Mouse (Mus musculus): ENCODE measurements around the gene Glt6d1. TPM values are rescaled to one million over a fixed set of nuclear protein-coding genes. Genes with fewer than 3 reads are reported as not detected.

The Glt6d1 gene
- polyA plus RNA-seq, 1 experiment from 2014 or later = not detected

DNA sequence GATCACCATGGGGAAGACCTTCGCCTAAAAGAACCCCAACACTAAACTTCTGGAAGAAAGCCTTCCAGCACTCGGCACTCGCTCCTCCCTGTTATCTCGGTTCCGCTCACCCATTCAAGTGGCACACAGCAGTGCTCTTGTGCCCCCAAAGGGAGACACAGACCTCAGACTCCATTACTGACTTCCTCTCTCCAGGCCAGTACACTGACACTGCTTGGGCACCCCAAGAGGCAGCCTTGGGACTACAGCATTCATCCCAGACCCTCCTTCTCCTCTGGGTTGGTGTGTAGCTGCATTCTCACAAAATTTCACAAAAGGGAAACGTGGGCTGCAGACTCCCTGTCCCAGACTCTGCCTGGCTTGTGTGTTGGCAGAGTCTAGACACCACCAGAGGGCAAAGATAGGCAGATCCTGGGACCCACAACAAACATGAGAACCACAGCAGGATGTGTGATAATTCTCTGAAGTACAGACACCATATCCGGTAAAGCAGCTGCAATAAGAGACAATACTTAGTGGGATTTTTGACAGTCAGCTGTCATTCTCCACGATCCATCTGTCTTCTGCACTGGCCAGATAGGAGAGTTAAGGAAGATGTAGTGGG lies 12.8 kb upstream of the Glt6d1 start:
- 81% methylated on average over 8 of the region's 8 CpGs for WGBS
- H3K36me3 ChIP-seq (ENCODE audit: control insufficient read depth, insufficient read depth, low read length) = no peaks in the 10 kb centered on the region
- no peaks in the 10 kb centered on the region for H3K4me1 ChIP-seq (ENCODE audit: control insufficient read depth, insufficient read depth, low read length)
- no peaks in the 10 kb centered on the region for H3K9me3 ChIP-seq (ENCODE audit: control insufficient read depth, low read length)
- ATAC-seq (ENCODE audit: insufficient number of reproducible peaks, low FRiP score, low TSS enrichment, low read depth) (no peak), DNase-seq (ENCODE audit: low spot score) (no peak)
- H3K4me2 ChIP-seq (ENCODE audit: low read depth, severe bottlenecking) = no peak overlapping the region
- H3K4me3 ChIP-seq (ENCODE audit: low read depth, low read length) = no peak overlapping the region
- no peak overlapping the region for H3K27ac ChIP-seq (replicated peaks; ENCODE audit: low read depth, low read length)
- H3K27me3 ChIP-seq (ENCODE audit: control insufficient read depth, insufficient read depth, low read length) = no peaks in the 10 kb centered on the region
- no peak overlapping the region for H3K9ac ChIP-seq (ENCODE audit: low read length)

- Histone ChIP-seq H3K9me3 (ENCODE audit: control insufficient read depth, low read length) (no peaks in the 10 kb centered on the region), H3K4me1 (ENCODE audit: control insufficient read depth, insufficient read depth, low read length) (no peaks in the 10 kb centered on the region), H3K36me3 (ENCODE audit: control insufficient read depth, insufficient read depth, low read length) (no peaks in the 10 kb centered on the region), H3K4me3 (ENCODE audit: low read depth, low read length) (no peak overlapping the region), H3K27ac (replicated peaks; ENCODE audit: low read depth, low read length) (no peak overlapping the region), H3K9ac (ENCODE audit: low read length) (no peak overlapping the region), H3K27me3 (ENCODE audit: control insufficient read depth, insufficient read depth, low read length) (no peaks in the 10 kb centered on the region), H3K4me2 (ENCODE audit: low read depth, severe bottlenecking) (no peak overlapping the region)
- DNase-seq (ENCODE audit: low spot score) (no peak), ATAC-seq (ENCODE audit: insufficient number of reproducible peaks, low FRiP score, low TSS enrichment, low read depth) (no peak)
- 82% methylated on average over 3 of the region's 3 CpGs for WGBS
Observed at GRCm38 (mm10) chr2:25824751-25825150, 9.1 kb upstream of the Glt6d1 start.

DNA sequence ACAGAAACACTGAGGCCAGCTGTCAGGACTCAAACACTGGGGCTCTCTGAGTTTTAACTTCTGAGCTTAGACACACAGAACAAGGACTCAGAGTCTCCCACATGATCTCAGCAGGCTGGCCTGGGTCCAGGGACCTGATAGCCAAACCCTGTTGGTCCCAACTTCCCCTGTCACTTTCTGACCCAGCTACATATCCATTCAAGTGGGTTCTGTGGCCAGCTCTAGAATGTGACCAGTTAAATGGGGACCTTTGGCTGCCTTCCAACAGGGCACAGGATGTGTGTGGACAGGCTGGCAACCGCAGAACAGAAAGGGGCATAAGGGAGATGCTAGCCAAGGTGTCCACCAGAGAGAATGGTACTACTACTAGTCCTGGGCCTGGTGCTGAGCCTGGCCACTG lies 7.2 kb upstream of the Glt6d1 start, which contains the start of gene Lcn9:
TSS of gene Lcn9 (plus strand) at position 348 of the 400 bp plus-strand sequence.
- no peak for DNase-seq (ENCODE audit: low spot score)
- H3K4me1 ChIP-seq (ENCODE audit: control insufficient read depth, insufficient read depth, low read length) = no peaks in the 10 kb centered on the region
- H3K27me3 ChIP-seq (ENCODE audit: control insufficient read depth, insufficient read depth, low read length) = no peaks in the 10 kb centered on the region
- ATAC-seq (ENCODE audit: insufficient number of reproducible peaks, low FRiP score, low TSS enrichment, low read depth) = no peak
- no peak within 1 kb of the TSS for H3K9ac ChIP-seq (ENCODE audit: low read length)
- H3K9me3 ChIP-seq (ENCODE audit: control insufficient read depth, low read length) = no peaks in the 10 kb centered on the region
- H3K27ac ChIP-seq (replicated peaks; ENCODE audit: low read depth, low read length) = no peak within 1 kb of the TSS
- H3K36me3 ChIP-seq (ENCODE audit: control insufficient read depth, insufficient read depth, low read length) = no peaks in the 10 kb centered on the region
- H3K4me2 ChIP-seq (ENCODE audit: low read depth, severe bottlenecking) = no peak within 1 kb of the TSS
- WGBS = 100% methylated on average over 1 of the region's 1 CpGs
- H3K4me3 ChIP-seq (ENCODE audit: low read depth, low read length) = no peak within 1 kb of the TSS

GRCm38 (mm10) chr2:25813364-25813763 lies 2.3 kb downstream of the Glt6d1 start:
- H3K9ac ChIP-seq (ENCODE audit: low read length) = no peak overlapping the region
- H3K4me1 ChIP-seq (ENCODE audit: control insufficient read depth, insufficient read depth, low read length) = no peaks in the 10 kb centered on the region
- WGBS = 73% methylated on average over 5 of the region's 5 CpGs
- no peak for DNase-seq (ENCODE audit: low spot score)
- no peak for ATAC-seq (ENCODE audit: insufficient number of reproducible peaks, low FRiP score, low TSS enrichment, low read depth)
- no peaks in the 10 kb centered on the region for H3K36me3 ChIP-seq (ENCODE audit: control insufficient read depth, insufficient read depth, low read length)
- no peaks in the 10 kb centered on the region for H3K9me3 ChIP-seq (ENCODE audit: control insufficient read depth, low read length)
- H3K27me3 ChIP-seq (ENCODE audit: control insufficient read depth, insufficient read depth, low read length) = no peaks in the 10 kb centered on the region
- H3K4me2 ChIP-seq (ENCODE audit: low read depth, severe bottlenecking) = no peak overlapping the region
- no peak overlapping the region for H3K4me3 ChIP-seq (ENCODE audit: low read depth, low read length)
- no peak overlapping the region for H3K27ac ChIP-seq (replicated peaks; ENCODE audit: low read depth, low read length)

- Histone ChIP-seq H3K4me2 (ENCODE audit: low read depth, severe bottlenecking) (no peak overlapping the region), H3K4me1 (ENCODE audit: control insufficient read depth, insufficient read depth, low read length) (no peaks in the 10 kb centered on the region), H3K9me3 (ENCODE audit: control insufficient read depth, low read length) (no peaks in the 10 kb centered on the region), H3K27ac (replicated peaks; ENCODE audit: low read depth, low read length) (no peak overlapping the region), H3K9ac (ENCODE audit: low read length) (no peak overlapping the region), H3K4me3 (ENCODE audit: low read depth, low read length) (no peak overlapping the region), H3K27me3 (ENCODE audit: control insufficient read depth, insufficient read depth, low read length) (no peaks in the 10 kb centered on the region), H3K36me3 (ENCODE audit: control insufficient read depth, insufficient read depth, low read length) (no peaks in the 10 kb centered on the region)
- 65% methylated on average over 2 of the region's 2 CpGs for WGBS
- no peak for ATAC-seq (ENCODE audit: insufficient number of reproducible peaks, low FRiP score, low TSS enrichment, low read depth)
- no peak for DNase-seq (ENCODE audit: low spot score)
Observed at GRCm38 (mm10) chr2:25811711-25812110, 3.9 kb downstream of the Glt6d1 start.

GRCm38 (mm10) chr2:25798065-25798464 lies 17.6 kb downstream of the Glt6d1 start:
- Histone ChIP-seq H3K9me3 (ENCODE audit: control insufficient read depth, low read length) (no peaks in the 10 kb centered on the region), H3K27me3 (ENCODE audit: control insufficient read depth, insufficient read depth, low read length) (no peaks in the 10 kb centered on the region), H3K9ac (ENCODE audit: low read length) (no peak overlapping the region), H3K36me3 (ENCODE audit: control insufficient read depth, insufficient read depth, low read length) (no peaks in the 10 kb centered on the region), H3K4me2 (ENCODE audit: low read depth, severe bottlenecking) (no peak overlapping the region), H3K27ac (replicated peaks; ENCODE audit: low read depth, low read length) (no peak overlapping the region), H3K4me3 (ENCODE audit: low read depth, low read length) (no peak overlapping the region), H3K4me1 (ENCODE audit: control insufficient read depth, insufficient read depth, low read length) (no peaks in the 10 kb centered on the region)
- WGBS = 69% methylated on average over 5 of the region's 5 CpGs
- ATAC-seq (ENCODE audit: insufficient number of reproducible peaks, low FRiP score, low TSS enrichment, low read depth) (no peak), DNase-seq (ENCODE audit: low spot score) (no peak)

DNA sequence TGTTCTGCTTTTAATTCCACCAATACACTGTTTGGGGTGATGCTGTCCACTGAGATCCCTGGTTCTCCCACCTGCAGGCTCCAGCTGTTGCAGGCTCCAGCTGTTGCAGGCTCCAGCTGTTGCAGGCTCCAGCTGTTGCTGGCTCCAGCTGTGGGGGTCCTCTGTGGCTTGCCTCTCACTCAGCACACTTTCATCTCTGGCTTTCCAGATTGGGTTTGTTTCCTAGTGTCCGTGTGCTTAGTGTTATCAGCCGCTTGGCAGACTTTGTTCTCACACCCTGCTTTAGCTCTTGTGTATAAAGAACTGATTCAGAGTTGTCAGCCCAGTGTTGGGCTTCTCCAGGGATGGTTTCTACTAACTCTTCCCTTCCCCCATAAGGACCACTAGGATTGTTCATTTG lies 18.0 kb downstream of the Glt6d1 start:
- H3K4me1 ChIP-seq (ENCODE audit: control insufficient read depth, insufficient read depth, low read length) = no peaks in the 10 kb centered on the region
- DNase-seq (ENCODE audit: low spot score) = peak; percentile 27
- no peaks in the 10 kb centered on the region for H3K27me3 ChIP-seq (ENCODE audit: control insufficient read depth, insufficient read depth, low read length)
- WGBS = 33% methylated on average over 2 of the region's 2 CpGs
- no peak overlapping the region for H3K9ac ChIP-seq (ENCODE audit: low read length)
- no peak overlapping the region for H3K4me2 ChIP-seq (ENCODE audit: low read depth, severe bottlenecking)
- ATAC-seq (ENCODE audit: insufficient number of reproducible peaks, low FRiP score, low TSS enrichment, low read depth) = no peak
- H3K27ac ChIP-seq (replicated peaks; ENCODE audit: low read depth, low read length) = no peak overlapping the region
- H3K9me3 ChIP-seq (ENCODE audit: control insufficient read depth, low read length) = no peaks in the 10 kb centered on the region
- H3K4me3 ChIP-seq (ENCODE audit: low read depth, low read length) = no peak overlapping the region
- H3K36me3 ChIP-seq (ENCODE audit: control insufficient read depth, insufficient read depth, low read length) = no peaks in the 10 kb centered on the region

DNA sequence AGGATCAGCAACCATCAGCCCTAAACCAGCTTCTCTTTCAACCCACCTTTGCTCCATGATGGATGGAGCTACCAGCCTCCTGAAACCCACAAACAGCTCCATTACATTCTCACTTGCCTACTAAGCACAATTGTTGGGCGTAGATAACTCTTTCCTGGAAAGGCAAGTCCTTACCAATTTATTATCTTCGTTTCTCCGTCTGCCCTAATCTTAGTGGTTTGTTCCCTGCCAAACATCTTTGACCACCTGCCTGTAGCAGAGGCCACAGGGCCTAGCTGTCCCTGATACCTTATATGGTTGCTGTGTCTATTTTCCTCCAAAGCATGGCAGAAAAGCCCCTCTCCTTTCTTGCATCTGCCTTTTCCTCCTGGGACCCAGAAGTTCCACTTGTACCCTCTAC lies 26.6 kb downstream of the Glt6d1 start:
- Histone ChIP-seq H3K4me2 (ENCODE audit: low read depth, severe bottlenecking) (no peak overlapping the region), H3K9me3 (ENCODE audit: control insufficient read depth, low read length) (no peaks in the 10 kb centered on the region), H3K4me3 (ENCODE audit: low read depth, low read length) (no peak overlapping the region), H3K4me1 (ENCODE audit: control insufficient read depth, insufficient read depth, low read length) (no peaks in the 10 kb centered on the region), H3K36me3 (ENCODE audit: control insufficient read depth, insufficient read depth, low read length) (no peaks in the 10 kb centered on the region), H3K27ac (replicated peaks; ENCODE audit: low read depth, low read length) (no peak overlapping the region), H3K9ac (ENCODE audit: low read length) (no peak overlapping the region), H3K27me3 (ENCODE audit: control insufficient read depth, insufficient read depth, low read length) (no peaks in the 10 kb centered on the region)
- ATAC-seq (ENCODE audit: insufficient number of reproducible peaks, low FRiP score, low TSS enrichment, low read depth) = no peak
- no peak for DNase-seq (ENCODE audit: low spot score)
- 91% methylated on average over 3 of the region's 3 CpGs for WGBS
